19 mouse cellular contexts compared by ENCODE assay signal in the genomic region with DNA sequence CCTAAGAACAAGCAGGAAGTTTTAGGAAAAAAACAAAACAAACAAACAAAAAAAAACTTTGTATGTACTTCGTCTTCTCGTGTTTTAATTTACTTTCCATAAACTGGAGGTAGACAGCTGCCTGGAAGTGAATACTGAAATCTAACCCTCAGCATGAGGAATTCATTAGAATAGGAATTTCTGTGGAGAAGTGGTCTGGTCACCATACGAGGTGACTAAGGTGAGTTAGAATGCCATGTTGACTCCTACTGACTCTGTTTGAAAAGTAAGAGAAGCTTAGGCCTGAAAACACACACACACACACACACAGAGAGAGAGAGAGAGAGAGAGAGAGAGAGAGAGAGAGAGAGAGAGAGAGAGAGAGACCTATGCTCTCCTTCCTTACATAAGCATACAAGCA.
"Had no signal": no experiment of that assay in that cellular context is flagged by ENCODE, and none has a peak within 500 bp of the region (broad histone marks: within the 10 kb centered on the region; RNA-seq: fewer than 3 reads in every experiment).

No protein-coding gene starts in this region.

- H3K9me3 ChIP-seq: liver, embryonic 12.5 days; liver, embryonic 15.5 days; lung, embryonic 15.5 days; neural tube, embryonic 13.5 days had no signal

- H3K4me3 ChIP-seq: liver, embryonic 12.5 days; liver, embryonic 15.5 days; lung, embryonic 15.5 days; myocyte; neural tube, embryonic 13.5 days had no signal

- H3K36me3 ChIP-seq: liver, embryonic 12.5 days; liver, embryonic 15.5 days; lung, embryonic 15.5 days; neural tube, embryonic 13.5 days had no signal

- H3K27me3 ChIP-seq: liver, embryonic 12.5 days; liver, embryonic 15.5 days; lung, embryonic 15.5 days; neural tube, embryonic 13.5 days had no signal

- DNase-seq: kidney, adult 18-20 months; kidney, adult 9 months; kidney, postnatal 14 days; kidney, postnatal 4 days; liver; lung, adult 18-20 months; lung, postnatal 14 days; lung, postnatal 4 days; retina, postnatal 1 day; thymus, adult 18-20 months; thymus, postnatal 36 days had no signal

- H3K4me2 ChIP-seq: liver, embryonic 12.5 days; liver, embryonic 15.5 days; lung, embryonic 15.5 days; midbrain, embryonic 11.5 days; neural tube, embryonic 13.5 days had no signal

- H3K27ac ChIP-seq: liver, embryonic 12.5 days; liver, embryonic 15.5 days; lung, embryonic 15.5 days; neural tube, embryonic 13.5 days had no signal

- ATAC-seq: intestine, embryonic 16.5 days; liver, embryonic 12.5 days; midbrain, embryonic 16.5 days had no signal

- H3K4me1 ChIP-seq: liver, embryonic 12.5 days; liver, embryonic 15.5 days; lung, embryonic 15.5 days; neural tube, embryonic 13.5 days had no signal

- H3K9ac ChIP-seq: liver, embryonic 12.5 days; liver, embryonic 15.5 days; lung, embryonic 15.5 days; neural tube, embryonic 13.5 days had no signal
